Comparison of ENCODE assay signal across 12 mouse cellular contexts in the genomic region with DNA sequence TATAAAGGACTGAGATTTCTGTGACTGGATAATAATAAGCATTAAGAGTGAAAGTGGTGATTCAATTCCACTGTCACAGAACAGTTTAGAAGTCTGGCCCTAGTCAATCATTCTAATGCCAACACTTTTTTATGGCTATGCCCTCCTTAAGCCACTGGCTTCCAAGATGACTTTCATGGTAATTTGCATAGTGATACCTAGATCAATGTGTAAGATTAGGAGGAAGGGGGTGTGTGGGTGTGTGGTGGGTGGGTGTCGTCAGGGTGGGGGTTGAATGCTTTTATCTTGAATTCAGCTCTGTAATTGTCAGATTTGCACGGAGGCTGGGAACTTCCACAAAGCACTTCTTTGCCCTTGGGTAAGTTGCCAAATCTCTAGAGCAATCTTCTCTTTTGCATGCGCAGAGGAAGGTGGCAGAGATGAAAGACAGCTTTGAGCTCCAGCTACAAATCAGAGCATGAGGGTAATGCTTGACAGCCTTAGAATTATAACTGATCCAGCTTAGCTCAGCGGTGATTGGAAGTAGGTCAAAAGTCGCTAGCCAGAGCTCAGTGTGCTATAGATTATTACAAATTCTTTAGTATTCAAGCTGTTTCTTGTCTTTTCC.
A peak's percentile ranks its signal among the peaks of the same experiment; 100 is the strongest.
DNase-seq lines count a peak whose midpoint lies in the region; ATAC-seq and TF ChIP-seq lines count a peak whose summit lies in the region.
"Had no signal": no experiment of that assay in that cellular context is flagged by ENCODE, and none has a peak within 500 bp of the region (broad histone marks: within the 10 kb centered on the region; RNA-seq: fewer than 3 reads in every experiment).

No protein-coding gene starts in this region.

- ATAC-seq in cerebellum, adult (ENCODE audit: insufficient number of reproducible peaks, low FRiP score, low TSS enrichment) = no peak
- peak; percentile 86 for ATAC-seq in lung, embryonic 16.5 days (ENCODE audit: low read depth)
- ATAC-seq: intestine, embryonic 15.5 days had no signal

- no peak overlapping the region for H3K27ac ChIP-seq in lung, embryonic 16.5 days (ENCODE audit: low read length)
- H3K27ac ChIP-seq: embryonic facial prominence, embryonic 12.5 days; heart, embryonic 15.5 days; intestine, embryonic 15.5 days had no signal

- no peaks in the 10 kb centered on the region for H3K36me3 ChIP-seq in lung, embryonic 16.5 days (ENCODE audit: control insufficient read depth, insufficient read depth, low read length)
- H3K36me3 ChIP-seq: embryonic facial prominence, embryonic 12.5 days; heart, embryonic 15.5 days; intestine, embryonic 15.5 days had no signal

- no peak for TF ChIP-seq CTCF in lung, adult 2 months (IDR thresholded peaks at IDR 0.05; ENCODE audit: insufficient read depth, low read length)

- H3K9me3 ChIP-seq in lung, embryonic 16.5 days (ENCODE audit: control insufficient read depth, low read length) = no peaks in the 10 kb centered on the region
- H3K9me3 ChIP-seq: embryonic facial prominence, embryonic 12.5 days; heart, embryonic 15.5 days; intestine, embryonic 15.5 days had no signal

- no peaks in the 10 kb centered on the region for H3K4me1 ChIP-seq in lung, adult 2 months (ENCODE audit: control insufficient read depth, insufficient read depth, low read length)
- H3K4me1 ChIP-seq in lung, embryonic 16.5 days (replicated peaks; ENCODE audit: control insufficient read depth, insufficient read depth, low read length) = no peaks in the 10 kb centered on the region
- H3K4me1 ChIP-seq: embryonic facial prominence, embryonic 12.5 days; intestine, embryonic 15.5 days had no signal

- no peaks in the 10 kb centered on the region for H3K27me3 ChIP-seq in lung, embryonic 16.5 days (ENCODE audit: control insufficient read depth, insufficient read depth, low read depth, low read length)
- H3K27me3 ChIP-seq: embryonic facial prominence, embryonic 12.5 days; heart, embryonic 15.5 days; intestine, embryonic 15.5 days had no signal

- H3K9ac ChIP-seq in lung, embryonic 16.5 days (ENCODE audit: low read length) = no peak overlapping the region
- H3K9ac ChIP-seq: embryonic facial prominence, embryonic 12.5 days; heart, embryonic 15.5 days; intestine, embryonic 15.5 days had no signal

- no peak for TF ChIP-seq POLR2A in lung, adult 2 months (IDR thresholded peaks at IDR 0.05; ENCODE audit: borderline replicate concordance, extremely low read depth, low read depth, low read length)

- no peak overlapping the region for H3K4me2 ChIP-seq in lung, embryonic 16.5 days (ENCODE audit: low read depth, low read length)
- H3K4me2 ChIP-seq: embryonic facial prominence, embryonic 12.5 days; heart, embryonic 15.5 days; intestine, embryonic 15.5 days had no signal

- 62% methylated on average over 5 of the region's 5 CpGs for WGBS in lung, adult 2 months
- WGBS in lung, embryonic 16.5 days = 39% methylated on average over 5 of the region's 5 CpGs

- no peak overlapping the region for H3K4me3 ChIP-seq in lung, adult 2 months (replicated peaks; ENCODE audit: extremely low read depth, low read depth, low read length)
- H3K4me3 ChIP-seq in lung, embryonic 16.5 days (ENCODE audit: low read length) = no peak overlapping the region
- H3K4me3 ChIP-seq: embryonic facial prominence, embryonic 12.5 days; heart, embryonic 15.5 days; intestine, embryonic 15.5 days had no signal

- peak; percentile 1 for DNase-seq in cerebellum, adult 9-11 months
- DNase-seq in lung, adult 18-20 months = peak; percentile 9 to 33
- DNase-seq in lung, adult 2 months = no peak
- peak; percentile 2 for DNase-seq in retina, embryonic 14.5 days (ENCODE audit: low spot score)
- no peak for DNase-seq in cerebellum, adult 18-20 months
- DNase-seq in testis, postnatal 14 days (ENCODE audit: low spot score) = no peak
- DNase-seq: cerebellum, adult 11-12 months had no signal

Comparison
In these comparisons a context has a peak if more than half of its experiments do, and no peak if none do; other contexts are left out.
1. DNase-seq: peak in cerebellum, adult 9-11 months (single experiment), lung, adult 18-20 months (2 of 2) and retina, embryonic 14.5 days (single experiment); none in lung, adult 2 months (single experiment), cerebellum, adult 18-20 months (0 of 2) and testis, postnatal 14 days (single experiment).